Mouse (Mus musculus) Patski (cell line): ENCODE results near the gene Trim14. TPM values are rescaled to one million over a fixed set of nuclear protein-coding genes. Genes with fewer than 3 reads are reported as not detected.

Experiments
- ATAC-seq: fragments of 100-300 bp; one replicate; pipeline ENCODE4 v1.8.0; 2021
- CTCF ChIA-PET: fragments of 350-600 bp; sonication (Branson Sonifier 250); formaldehyde crosslinking; loops from one replicate; lab custom pipeline; 2022; ENCODE audit warnings: inconsistent platforms; lab: Charles Lee
- POLR2A ChIA-PET: fragments of 350-600 bp; sonication (Branson Sonifier 250); formaldehyde crosslinking; loops from one replicate; lab custom pipeline; 2022; ENCODE audit warnings: antibody characterized with exemption, inconsistent platforms; lab: Charles Lee
- DNase-seq: peaks from one replicate; pipeline ENCODE4 v3.0.0-alpha.2; 2011; ENCODE audit warnings: low read depth, low spot score
- H3K27me3 ChIP-seq: fragments of 371-371 bp; one replicate; pipeline ENCODE4 v1.5.1; 2021
- CTCF ChIP-seq: fragments of 100-300 bp; IDR thresholded peaks from one replicate; pipeline ENCODE4 v1.5.1; 2021
- in situ Hi-C: fragments of 300-500 bp; cut with MboI; formaldehyde crosslinking; loops from 3 replicates; pipeline ENCODE4 v1.11.1; 2018; ENCODE audit warnings: low pct_unique_long_range_greater_than_20kb, mixed read lengths
- polyA plus RNA-seq: library from polyadenylated mRNA; unstranded; gene quantifications from one replicate; pipeline ENCODE4 v1.2.3, GENCODE M21; 2021

The Trim14 gene
- polyA plus RNA-seq, 1 experiment from 2014 or later: 0.44 TPM

DNA sequence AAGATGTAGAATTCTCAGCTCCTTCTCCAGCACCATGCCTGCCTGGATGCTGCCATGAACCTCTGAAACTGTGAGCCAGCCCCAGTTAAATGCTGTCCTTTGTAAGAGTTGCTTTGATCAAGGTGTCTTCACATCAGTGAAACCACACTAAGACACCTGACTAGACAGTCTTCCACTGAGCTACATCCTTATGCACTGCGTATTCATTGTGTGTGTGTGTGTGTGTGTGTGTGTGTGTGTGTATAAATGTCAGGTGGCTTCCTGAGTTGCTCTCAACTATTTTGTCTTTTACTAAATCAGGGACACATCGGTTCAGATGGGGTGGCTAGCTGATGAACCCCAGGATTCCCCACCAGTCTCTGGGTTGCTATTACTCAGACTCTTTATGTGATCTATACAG is 56.9 kb downstream of the Trim14 start:
- no peak for TF ChIP-seq CTCF
- in situ Hi-C loops: loop anchor here (10.0 kb wide), 1 partner anchor 94 kb away; the partner anchor contains the start of gene Trmo
- POLR2A ChIA-PET: interaction anchor here (0.7 kb wide), 1 partner anchor 146 kb away, joined by 4 read pairs; no protein-coding TSS in a partner anchor
- ATAC-seq (no peak), DNase-seq (no peak)
- H3K27me3 ChIP-seq: no peaks in the 10 kb centered on the region
- CTCF ChIA-PET: no interaction called here

DNA sequence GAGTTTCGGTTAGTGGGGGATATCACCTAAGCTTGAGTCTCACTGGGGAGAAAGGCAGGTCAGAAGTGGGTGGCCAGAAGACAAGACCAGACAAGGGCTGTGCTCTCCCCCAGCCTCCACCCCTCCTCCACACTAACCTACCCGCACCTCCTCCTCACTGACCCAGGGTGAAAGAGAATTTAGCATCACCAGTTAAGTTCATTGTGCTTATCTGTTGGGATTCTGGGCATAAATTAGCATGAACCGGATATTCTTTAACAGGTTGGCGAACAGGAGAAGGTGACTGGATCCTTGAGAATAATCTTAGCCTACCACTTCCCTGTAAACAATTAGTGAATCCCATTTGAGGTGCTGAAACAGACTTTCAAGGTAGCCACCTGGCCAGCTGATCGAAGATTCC is 60.8 kb downstream of the Trim14 start:
- no peak for ATAC-seq
- H3K27me3 ChIP-seq: no peaks in the 10 kb centered on the region
- no peak for TF ChIP-seq CTCF
- in situ Hi-C loops: loop anchor here (10.0 kb wide), 1 partner anchor 90 kb away; the partner anchor contains the start of gene Trmo
- CTCF ChIA-PET: no interaction called here
- DNase-seq: no peak
- POLR2A ChIA-PET: no interaction called here

DNA sequence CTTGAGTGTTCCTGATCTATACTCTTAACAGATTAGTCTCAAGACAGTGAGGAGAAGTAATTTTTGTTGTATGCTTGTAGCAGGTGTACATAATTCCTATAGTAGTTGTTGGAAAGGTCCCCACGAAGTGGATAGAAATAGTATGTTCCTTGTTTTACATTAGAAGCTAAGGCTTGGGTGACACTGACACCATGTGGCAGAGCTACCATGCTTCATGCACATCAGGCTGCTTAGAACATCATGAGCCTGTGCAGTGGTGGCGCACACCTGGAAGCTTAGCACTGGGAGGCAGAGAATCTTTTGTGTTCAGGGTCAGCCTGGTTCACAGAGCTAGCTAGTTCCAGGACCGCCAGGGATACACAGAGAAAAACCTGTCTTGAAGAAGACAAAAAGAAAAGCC is 70.2 kb downstream of the Trim14 start:
- in situ Hi-C loops: no loop called here
- DNase-seq (no peak), ATAC-seq (no peak)
- no peaks in the 10 kb centered on the region for H3K27me3 ChIP-seq
- POLR2A ChIA-PET: no interaction called here
- TF ChIP-seq CTCF: no peak
- CTCF ChIA-PET: interaction anchor here (1.0 kb wide), 1 partner anchor 75 kb away, joined by 4 read pairs; no protein-coding TSS in a partner anchor

DNA sequence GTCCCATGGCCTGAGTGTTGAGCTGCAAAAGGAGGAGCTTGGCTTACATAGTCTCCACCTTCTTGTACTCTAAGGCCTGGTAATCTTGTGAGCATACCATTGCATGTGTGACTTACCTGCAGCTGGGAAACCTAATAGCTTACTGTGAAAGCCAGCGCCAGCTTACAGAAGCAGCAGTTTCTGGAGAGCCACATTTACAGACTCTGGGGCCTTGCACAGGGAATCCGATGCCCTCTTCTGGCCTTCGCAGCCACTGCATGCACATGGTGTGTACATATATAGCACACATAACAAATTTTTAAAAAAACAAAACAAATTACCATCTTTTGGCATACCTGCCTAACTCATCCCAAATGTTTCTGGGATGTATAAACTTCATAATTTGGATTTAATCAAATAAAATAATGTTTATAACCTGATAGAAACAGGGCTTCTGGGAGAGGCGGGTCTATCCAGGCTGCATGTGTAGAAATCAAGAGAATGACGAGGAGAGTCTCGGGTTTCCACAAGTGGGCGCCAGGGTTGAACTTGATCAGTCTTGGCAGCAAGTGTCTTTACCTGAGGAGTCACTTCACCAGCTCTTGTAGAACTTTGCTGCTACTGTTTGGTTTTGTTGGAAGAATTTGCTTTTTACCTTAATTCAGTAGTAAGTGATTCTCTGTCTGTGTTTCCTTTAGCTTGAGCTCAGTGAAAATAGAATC is 72.7 kb downstream of the Trim14 start:
- H3K27me3 ChIP-seq: no peaks in the 10 kb centered on the region
- in situ Hi-C loops: no loop called here
- TF ChIP-seq CTCF: peak; percentile 57
- ChIA-PET CTCF (interaction anchor here (0.8 to 1.7 kb wide), 4 partner anchors 13 to 72 kb away, joined by 3 to 4 read pairs (median 3); partner anchors contain the start of genes Anp32b and Hemgn), POLR2A (interaction anchor here (0.9 to 1.0 kb wide), 2 partner anchors 9 to 72 kb away, joined by 3 to 4 read pairs; no protein-coding TSS in a partner anchor)
- no peak for DNase-seq
- no peak for ATAC-seq

DNA sequence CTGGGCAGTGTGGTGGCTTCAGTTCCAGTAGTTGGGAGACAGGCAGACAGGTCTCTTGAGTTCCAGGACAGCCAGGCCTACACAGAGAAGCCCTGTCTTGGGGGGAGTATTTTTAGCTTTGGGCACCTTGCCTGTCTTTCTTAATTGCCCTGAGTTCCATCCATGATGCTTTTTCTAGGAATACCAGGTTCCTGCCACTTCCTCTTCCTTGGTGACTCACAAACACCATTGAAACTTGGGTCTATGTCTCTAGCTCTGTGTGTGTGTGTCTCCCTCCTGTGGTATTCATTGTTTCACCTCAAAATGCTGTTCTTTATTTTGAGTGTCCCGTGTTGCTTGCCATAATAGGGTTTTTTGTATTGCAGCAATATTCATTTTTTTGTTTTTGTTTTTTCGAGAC is 77.5 kb downstream of the Trim14 start:
- ATAC-seq (no peak), DNase-seq (no peak)
- ChIA-PET POLR2A (no interaction called here), CTCF (no interaction called here)
- peak; percentile 17 for TF ChIP-seq CTCF
- in situ Hi-C loops: no loop called here
- no peaks in the 10 kb centered on the region for H3K27me3 ChIP-seq

DNA sequence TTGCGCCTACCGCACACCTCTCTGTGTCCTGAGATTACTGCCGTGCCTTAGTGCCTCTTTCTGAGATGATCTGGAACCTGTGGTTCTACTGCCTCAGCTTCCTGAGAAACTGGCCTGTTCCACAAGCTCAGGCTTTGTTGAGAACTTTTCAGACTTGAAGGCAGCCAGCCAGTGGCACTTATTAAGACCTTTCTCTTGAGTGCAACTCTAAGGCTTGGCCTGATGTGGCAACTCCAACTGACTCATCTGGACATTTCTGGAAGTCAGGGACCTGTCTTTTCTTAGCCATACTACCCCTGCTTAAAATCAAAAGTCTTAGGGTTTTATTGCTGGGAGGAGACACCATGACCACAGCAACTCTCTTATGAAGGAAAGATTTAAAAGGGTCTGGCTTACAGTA is 78.8 kb downstream of the Trim14 start:
- TF ChIP-seq CTCF: no peak
- DNase-seq (no peak), ATAC-seq (no peak)
- no peaks in the 10 kb centered on the region for H3K27me3 ChIP-seq
- POLR2A ChIA-PET: no interaction called here
- CTCF ChIA-PET: no interaction called here
- in situ Hi-C loops: no loop called here

DNA sequence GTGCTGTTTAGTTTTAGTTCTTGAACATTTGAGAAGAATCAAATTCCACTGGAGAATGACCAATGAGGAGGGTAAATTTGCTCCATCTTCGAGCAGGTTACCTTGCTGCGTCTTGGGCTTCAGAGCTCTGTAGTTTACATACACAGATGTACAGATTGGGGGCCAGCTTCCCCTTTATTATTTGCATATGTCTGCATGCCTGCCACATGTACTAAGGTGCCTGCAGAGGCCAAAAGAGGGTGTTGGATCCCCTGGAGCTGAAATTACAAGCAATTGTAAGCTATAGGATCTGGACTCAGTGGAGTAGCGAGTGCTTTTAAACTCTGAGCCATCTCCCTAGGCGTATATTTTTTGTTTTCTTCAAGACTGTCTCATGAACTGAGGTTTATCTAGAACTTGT is 79.2 kb downstream of the Trim14 start:
- ChIA-PET POLR2A (no interaction called here), CTCF (no interaction called here)
- no peaks in the 10 kb centered on the region for H3K27me3 ChIP-seq
- in situ Hi-C loops: no loop called here
- no peak for ATAC-seq
- no peak for DNase-seq
- TF ChIP-seq CTCF: no peak

DNA sequence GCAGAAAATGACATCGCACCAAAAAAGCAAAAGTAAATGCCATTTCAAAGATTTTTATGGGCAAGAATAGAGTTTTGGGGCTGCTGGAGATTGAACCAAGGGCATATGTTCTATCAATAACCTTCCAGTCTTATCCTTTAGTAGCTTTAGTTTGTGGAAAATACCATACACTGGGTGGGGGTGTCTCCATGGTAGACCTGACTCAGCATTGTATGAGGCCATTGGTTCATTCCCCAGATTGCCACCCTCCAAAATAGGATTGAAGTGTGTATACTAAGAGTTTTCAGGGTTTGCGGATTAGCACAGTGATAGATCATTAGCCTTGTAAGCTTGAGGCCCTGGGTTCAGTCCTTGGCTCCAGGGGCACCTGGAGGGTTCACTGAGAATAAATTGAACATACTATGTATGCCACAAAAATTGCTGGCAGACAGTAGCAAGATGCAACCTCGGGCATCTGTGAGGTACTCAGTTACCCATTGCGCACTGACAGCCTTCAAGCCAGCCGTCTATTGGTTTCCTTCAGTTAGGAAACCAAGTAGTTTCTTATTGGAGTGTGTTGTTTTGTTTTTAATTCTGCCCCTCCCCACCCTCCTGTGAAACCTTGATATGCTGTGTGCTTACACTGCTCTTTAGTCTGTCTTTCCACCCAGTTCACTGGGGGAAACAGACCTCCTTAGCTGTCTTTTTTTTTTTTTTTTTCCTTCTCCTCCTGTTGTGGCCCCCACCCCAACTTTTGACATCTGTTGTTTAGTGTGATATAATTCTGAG is 81.7 kb downstream of the Trim14 start:
- no peak for ATAC-seq
- in situ Hi-C loops: no loop called here
- no peak for TF ChIP-seq CTCF
- CTCF ChIA-PET: interaction anchor here (1.2 to 1.9 kb wide), 2 partner anchors 22 to 64 kb away, joined by 3 to 6 read pairs; no protein-coding TSS in a partner anchor
- no peak for DNase-seq
- no peaks in the 10 kb centered on the region for H3K27me3 ChIP-seq
- POLR2A ChIA-PET: no interaction called here

DNA sequence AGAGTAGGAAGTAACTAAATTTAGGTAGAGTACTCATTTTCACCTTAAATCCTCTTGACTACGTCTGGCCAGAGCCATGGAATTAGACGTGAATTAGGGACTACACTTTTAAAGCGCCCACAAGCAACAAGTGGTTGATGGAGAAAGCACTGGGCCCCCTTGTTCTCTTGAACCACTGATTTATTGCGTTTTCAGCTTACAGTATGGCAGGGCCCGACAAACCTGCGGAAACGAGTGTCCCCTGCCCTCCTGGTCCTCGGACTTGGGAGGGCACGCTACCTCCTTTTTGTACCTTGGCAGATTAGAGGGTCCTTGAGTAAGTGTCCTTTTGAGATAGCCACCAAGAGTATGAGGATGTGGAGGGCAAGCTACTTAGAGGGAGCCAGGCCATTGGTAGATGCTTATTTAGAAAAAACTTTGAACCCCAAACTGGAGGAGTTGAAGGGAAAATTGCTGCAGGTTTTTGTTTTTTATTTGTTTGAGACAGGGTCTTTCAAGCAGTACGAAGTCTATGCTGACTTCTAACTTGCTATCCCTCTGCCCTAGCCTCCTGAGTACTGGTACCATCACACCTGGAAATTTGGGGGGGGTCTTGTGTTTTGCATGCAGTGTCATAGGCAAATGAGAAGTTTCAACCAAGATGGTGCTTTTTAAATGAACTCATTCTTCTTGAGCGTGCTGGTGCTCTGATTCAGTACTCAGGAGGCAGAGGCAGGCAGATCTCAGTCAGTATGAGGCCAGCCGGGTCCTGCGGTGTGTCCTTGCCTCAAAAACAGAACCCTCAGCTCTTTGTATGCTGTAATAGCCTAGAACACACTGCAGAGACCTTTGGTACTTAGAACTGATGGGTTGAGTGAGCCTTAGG is 82.9 kb downstream of the Trim14 start:
- in situ Hi-C loops: no loop called here
- ChIA-PET POLR2A (interaction anchor here (0.6 kb wide), 1 partner anchor 50 kb away, joined by 6 read pairs; no protein-coding TSS in a partner anchor), CTCF (interaction anchor here (0.7 to 1.9 kb wide), 3 partner anchors 23 to 63 kb away, joined by 3 to 6 read pairs (median 3); no protein-coding TSS in a partner anchor)
- H3K27me3 ChIP-seq: no peaks in the 10 kb centered on the region
- no peak for DNase-seq
- TF ChIP-seq CTCF: no peak
- ATAC-seq: no peak

DNA sequence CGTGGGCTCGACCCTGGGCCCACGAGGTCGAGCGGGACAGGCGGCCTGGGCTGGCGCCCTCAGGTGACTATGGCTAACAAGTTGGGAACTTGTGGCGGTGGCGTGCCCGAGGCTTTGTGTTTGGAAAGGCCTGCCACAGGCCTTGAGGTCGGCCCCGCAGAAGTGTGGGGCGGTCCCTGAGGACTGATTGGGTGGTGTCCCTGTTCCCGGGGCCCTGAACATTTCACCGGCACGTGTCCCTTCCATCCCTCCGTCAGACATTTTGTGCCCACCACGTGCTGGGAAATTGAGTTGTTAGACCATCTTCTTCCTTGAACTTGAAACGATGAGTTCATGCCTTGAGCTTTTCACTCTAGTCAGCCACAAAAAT is 83.5 kb downstream of the Trim14 start:
- H3K27me3 ChIP-seq: no peaks in the 10 kb centered on the region
- no peak for TF ChIP-seq CTCF
- POLR2A ChIA-PET: no interaction called here
- ATAC-seq (peak; percentile 4), DNase-seq (no peak)
- in situ Hi-C loops: no loop called here
- CTCF ChIA-PET: interaction anchor here (0.7 kb wide), 1 partner anchor 62 kb away, joined by 3 read pairs; no protein-coding TSS in a partner anchor
